Mouse (Mus musculus) cerebellum, postnatal 4 days (tissue): ENCODE results near the gene Lrrc8c.

ENCODE experiments used
- DNase-seq, 2 experiments: peaks; one replicate each; pipeline ENCODE4 v3.0.0; 2022; ENCODE audit warnings: low spot score in 2 of 2, mixed read lengths in 1 of 2

Gene Lrrc8c

GRCm38 (mm10) chr5:105500132-105501121 is 18.8 kb upstream of the Lrrc8c start:
- no peak for DNase-seq

GRCm38 (mm10) chr5:105501136-105501535 is 18.1 kb upstream of the Lrrc8c start:
- DNase-seq: no peak

- DNase-seq: no peak
Measured at GRCm38 (mm10) chr5:105508813-105509212, 10.4 kb upstream of the Lrrc8c start.

GRCm38 (mm10) chr5:105512297-105512696 is 6.9 kb upstream of the Lrrc8c start:
- no peak for DNase-seq

GRCm38 (mm10) chr5:105515532-105515931 is 3.7 kb upstream of the Lrrc8c start:
- no peak for DNase-seq

GRCm38 (mm10) chr5:105516290-105516689 is 2.9 kb upstream of the Lrrc8c start:
- DNase-seq: no peak

- no peak for DNase-seq
Measured at GRCm38 (mm10) chr5:105517992-105518625, 1.1 kb upstream of the Lrrc8c start.

- peak in 1 of 2 experiments; percentile 18 for DNase-seq
Measured at GRCm38 (mm10) chr5:105518626-105519095, 527 bp upstream of the Lrrc8c start.

GRCm38 (mm10) chr5:105519976-105520300 is 750 bp downstream of the Lrrc8c start:
- no peak for DNase-seq

GRCm38 (mm10) chr5:105520442-105520965 is 1.3 kb downstream of the Lrrc8c start:
- no peak for DNase-seq

GRCm38 (mm10) chr5:105523452-105523851 is 4.3 kb downstream of the Lrrc8c start:
- no peak for DNase-seq

GRCm38 (mm10) chr5:105525004-105525403 is 5.8 kb downstream of the Lrrc8c start:
- DNase-seq: no peak

- DNase-seq: no peak
Measured at GRCm38 (mm10) chr5:105526107-105526645, 7.0 kb downstream of the Lrrc8c start.

- DNase-seq: no peak
Measured at GRCm38 (mm10) chr5:105526766-105527165, 7.6 kb downstream of the Lrrc8c start.

GRCm38 (mm10) chr5:105527477-105528331 is 8.5 kb downstream of the Lrrc8c start:
- no peak for DNase-seq

GRCm38 (mm10) chr5:105530576-105530975 is 11.4 kb downstream of the Lrrc8c start:
- no peak for DNase-seq

GRCm38 (mm10) chr5:105535186-105535585 is 16.0 kb downstream of the Lrrc8c start:
- no peak for DNase-seq

GRCm38 (mm10) chr5:105536172-105536571 is 17.0 kb downstream of the Lrrc8c start:
- DNase-seq: no peak

GRCm38 (mm10) chr5:105537101-105537723 is 18.0 kb downstream of the Lrrc8c start:
- DNase-seq: no peak

- DNase-seq: no peak
Measured at GRCm38 (mm10) chr5:105541051-105541450, 21.9 kb downstream of the Lrrc8c start.

GRCm38 (mm10) chr5:105545126-105545525 is 25.9 kb downstream of the Lrrc8c start:
- DNase-seq: no peak
